9 mouse cellular contexts compared by ENCODE assay signal in the genomic region with DNA sequence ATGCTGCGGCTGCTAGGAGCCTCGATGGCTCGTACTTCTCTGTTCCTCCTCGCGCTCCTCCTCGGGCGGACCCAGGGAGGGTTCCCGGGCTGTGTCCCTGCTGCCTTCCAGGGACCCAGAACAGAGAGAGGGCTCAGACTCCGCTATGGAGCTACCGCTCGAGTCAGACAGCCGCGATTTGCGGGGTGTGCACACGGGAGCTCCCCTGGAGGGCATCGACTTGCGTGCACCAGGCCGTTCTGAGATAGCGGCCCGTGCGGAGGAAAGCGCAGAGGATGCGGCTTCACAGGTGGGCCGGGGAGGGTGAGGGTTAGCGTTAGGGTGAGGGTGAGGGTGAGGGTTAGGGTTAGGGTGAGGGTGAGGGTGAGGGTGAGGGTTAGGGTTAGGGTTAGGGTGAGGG. TPM values are rescaled to one million over a fixed set of nuclear protein-coding genes. Genes with fewer than 3 reads are reported as not detected.
DNase-seq lines count a peak whose midpoint lies in the region; ATAC-seq and TF ChIP-seq lines count a peak whose summit lies in the region.
"Had no signal": no experiment of that assay in that cellular context is flagged by ENCODE, and none has a peak within 500 bp of the region (broad histone marks: within the 10 kb centered on the region; RNA-seq: fewer than 3 reads in every experiment).

No protein-coding gene starts in this region.

- H3K36me3 ChIP-seq in liver, adult 2 months (ENCODE audit: control insufficient read depth, insufficient read depth, low read length): no peaks in the 10 kb centered on the region
- H3K36me3 ChIP-seq in forebrain, embryonic 11.5 days (ENCODE audit: control insufficient read depth, insufficient read depth, low read length): no peaks in the 10 kb centered on the region
- no peaks in the 10 kb centered on the region for H3K36me3 ChIP-seq in liver, embryonic 12.5 days
- no peaks in the 10 kb centered on the region for H3K36me3 ChIP-seq in splenic B cell, adult 2 months (ENCODE audit: control insufficient read depth, insufficient read depth, low read length, poor library complexity, severe bottlenecking)
- H3K36me3 ChIP-seq in kidney, adult 2 months (ENCODE audit: control insufficient read depth, insufficient read depth, low read length): no peaks in the 10 kb centered on the region; the same call in 1 of the 2 replicates

- peaks cover 18% of the 10 kb centered on the region for H3K4me1 ChIP-seq in liver, adult 2 months (ENCODE audit: control insufficient read depth, insufficient read depth, low read length)
- peaks cover 5% of the 10 kb centered on the region for H3K4me1 ChIP-seq in forebrain, embryonic 11.5 days (replicated peaks; ENCODE audit: control insufficient read depth, insufficient read depth, low read length)
- peaks cover 33% of the 10 kb centered on the region for H3K4me1 ChIP-seq in liver, embryonic 12.5 days
- H3K4me1 ChIP-seq in kidney, adult 2 months (ENCODE audit: control insufficient read depth, insufficient read depth, low read length): peaks cover 15% of the 10 kb centered on the region

- WGBS in liver, adult 2 months: 56% methylated on average over 25 of the region's 25 CpGs
- WGBS in forebrain, embryonic 11.5 days: 3% methylated on average over 25 of the region's 25 CpGs
- WGBS in liver, embryonic 12.5 days (ENCODE audit: insufficient replicate concordance): 8% methylated on average over 25 of the region's 25 CpGs
- 34% methylated on average over 25 of the region's 25 CpGs for WGBS in kidney, adult 2 months

- peak overlapping the region; percentile 8; the same call in 1 of the 2 replicates for H3K4me3 ChIP-seq in liver, adult 2 months (ENCODE audit: insufficient read depth, low read depth, low read length)
- peak overlapping the region; percentile 5; the same call in 1 of the 2 replicates for H3K4me3 ChIP-seq in forebrain, embryonic 11.5 days (ENCODE audit: low read depth, low read length)
- peak overlapping the region; percentile 15 for H3K4me3 ChIP-seq in liver, embryonic 12.5 days
- H3K4me3 ChIP-seq in kidney, adult 2 months (ENCODE audit: insufficient read depth, low read depth, low read length): no peak overlapping the region; the same call in 1 of the 2 replicates

- no peak for DNase-seq in liver, adult 2 months (ENCODE audit: extremely low read depth, low read depth, low spot score)
- DNase-seq in liver: no peak
- DNase-seq in forebrain, embryonic 11.5 days (ENCODE audit: low spot score): no peak
- DNase-seq in splenic B cell, adult 2 months (ENCODE audit: low read depth, low spot score): peak; percentile 25
- no peak for DNase-seq in layer of hippocampus, postnatal 36 days
- DNase-seq in gastrocnemius, adult 8-10 months (ENCODE audit: low spot score in 2 of 2): no peak
- DNase-seq in kidney, adult 2 months: no peak
- DNase-seq: adrenal gland, adult 8-10 months had no signal

- TF ChIP-seq POLR2A in liver, adult 2 months (IDR thresholded peaks at IDR 0.05; ENCODE audit: extremely low read depth, insufficient read depth, low read length): no peak
- TF ChIP-seq POLR2A in kidney, adult 2 months (IDR thresholded peaks at IDR 0.05; ENCODE audit: low read depth, low read length): no peak

- H3K4me2 ChIP-seq in forebrain, embryonic 11.5 days (ENCODE audit: low read depth, low read length, severe bottlenecking): peak overlapping the region; percentile 29
- H3K4me2 ChIP-seq in liver, embryonic 12.5 days: peak overlapping the region; percentile 46

- no peak for ATAC-seq in forebrain, embryonic 11.5 days (replicated peaks; ENCODE audit: low FRiP score)
- no peak for ATAC-seq in liver, embryonic 12.5 days

- H3K27ac ChIP-seq in liver, adult 2 months (replicated peaks; ENCODE audit: insufficient read depth, low read depth, low read length): no peak overlapping the region
- H3K27ac ChIP-seq in forebrain, embryonic 11.5 days (ENCODE audit: low read depth, low read length): no peak overlapping the region
- H3K27ac ChIP-seq in liver, embryonic 12.5 days: no peak overlapping the region
- H3K27ac ChIP-seq in kidney, adult 2 months (ENCODE audit: insufficient read depth, low read depth, low read length): no peak overlapping the region

- no peaks in the 10 kb centered on the region for H3K27me3 ChIP-seq in liver, adult 2 months (ENCODE audit: control insufficient read depth, insufficient read depth, low read length)
- H3K27me3 ChIP-seq in forebrain, embryonic 11.5 days (ENCODE audit: control insufficient read depth, insufficient read depth, low read length): peaks cover 22% of the 10 kb centered on the region
- peaks cover 33% of the 10 kb centered on the region for H3K27me3 ChIP-seq in liver, embryonic 12.5 days (replicated peaks)
- H3K27me3 ChIP-seq in splenic B cell, adult 2 months (ENCODE audit: control insufficient read depth, insufficient read depth, low read length, poor library complexity, severe bottlenecking): no peaks in the 10 kb centered on the region
- no peaks in the 10 kb centered on the region for H3K27me3 ChIP-seq in kidney, adult 2 months (replicated peaks; ENCODE audit: control insufficient read depth, insufficient read depth, low read length)

- peaks cover 4% of the 10 kb centered on the region; the same call in 1 of the 2 replicates for H3K79me2 ChIP-seq in liver, adult 2 months (ENCODE audit: control insufficient read depth, insufficient read depth, low read length)

- no peak for TF ChIP-seq CTCF in liver, adult 2 months (IDR thresholded peaks at IDR 0.05; ENCODE audit: low read depth, low read length)
- TF ChIP-seq CTCF in kidney, adult 2 months (conservative IDR thresholded peaks at IDR 0.05; ENCODE audit: insufficient read depth, insufficient read length, low read depth, low read length): no peak

- H3K9ac ChIP-seq in liver, adult 2 months (ENCODE audit: low read depth, low read length): no peak overlapping the region
- no peak overlapping the region for H3K9ac ChIP-seq in forebrain, embryonic 11.5 days (ENCODE audit: low read length)
- H3K9ac ChIP-seq in liver, embryonic 12.5 days: no peak overlapping the region

- no peaks in the 10 kb centered on the region for H3K9me3 ChIP-seq in forebrain, embryonic 11.5 days (ENCODE audit: control insufficient read depth, low read length)
- H3K9me3 ChIP-seq in liver, embryonic 12.5 days (replicated peaks): no peaks in the 10 kb centered on the region

RNA-seq across cellular contexts. Expression of a gene that starts 8.9 kb away (rescaled TPM):
- 0.94 TPM in 1 of 2 replicates, not detected in the other for total RNA-seq in liver, adult 2 months (2014; rRNA removed)
- polyA plus RNA-seq in liver, adult 2 months (2012; rRNA removed): 0.41 and 0.81 TPM in 2 replicates
- polyA plus RNA-seq in forebrain, embryonic 11.5 days (2014; fragmentation: Nextera tagmentation; extraction: Ambion mirVana): 1.1 and 1.9 TPM in 2 replicates
- polyA plus RNA-seq in liver, embryonic 12.5 days (2016; fragmentation: Nextera tagmentation; extraction: Ambion mirVana): 0.77 and 0.99 TPM in 2 replicates
- total RNA-seq in layer of hippocampus, postnatal 36 days (2021): not detected
- total RNA-seq in gastrocnemius, adult 8-10 months (2022): not detected
- 0.95 and 4.0 TPM in 2 replicates for polyA plus RNA-seq in kidney, adult 2 months (2012; rRNA removed)

RNA-seq across cellular contexts. Expression of a gene that starts 21.3 kb away (rescaled TPM):
- total RNA-seq in liver, adult 2 months (2014; rRNA removed): 0.65 and 0.67 TPM in 2 replicates
- 0.83 and 2.5 TPM in 2 replicates for polyA plus RNA-seq in liver, adult 2 months (2012; rRNA removed)
- 0.53 and 0.75 TPM in 2 replicates for polyA plus RNA-seq in forebrain, embryonic 11.5 days (2014; fragmentation: Nextera tagmentation; extraction: Ambion mirVana)
- 0.39 and 0.60 TPM in 2 replicates for polyA plus RNA-seq in liver, embryonic 12.5 days (2016; fragmentation: Nextera tagmentation; extraction: Ambion mirVana)
- total RNA-seq in layer of hippocampus, postnatal 36 days (2021): 1 to 10 TPM; 2.3 to 2.5 TPM
- 1 to 10 TPM in 3 of 4 experiments, under 1 TPM in 1; 0.65 to 1.9 (median 1.4) TPM for total RNA-seq in gastrocnemius, adult 8-10 months (2022)
- polyA plus RNA-seq in kidney, adult 2 months (2012; rRNA removed): 1.6 and 3.8 TPM in 2 replicates

RNA-seq across cellular contexts. Expression of a gene that starts 24.3 kb away (rescaled TPM):
- 0.37 TPM in 1 of 2 replicates, not detected in the other for total RNA-seq in liver, adult 2 months (2014; rRNA removed)
- polyA plus RNA-seq in liver, adult 2 months (2012; rRNA removed): 0.11 and 0.12 TPM in 2 replicates
- 0.23 and 0.33 TPM in 2 replicates for polyA plus RNA-seq in forebrain, embryonic 11.5 days (2014; fragmentation: Nextera tagmentation; extraction: Ambion mirVana)
- 0.07 and 0.15 TPM in 2 replicates for polyA plus RNA-seq in liver, embryonic 12.5 days (2016; fragmentation: Nextera tagmentation; extraction: Ambion mirVana)
- under 1 TPM in 1 of 2 experiments, not detected in 1; 0.20 TPM for total RNA-seq in layer of hippocampus, postnatal 36 days (2021)
- total RNA-seq in gastrocnemius, adult 8-10 months (2022): not detected
- polyA plus RNA-seq in kidney, adult 2 months (2012; rRNA removed): 20.7 and 27.5 TPM in 2 replicates

RNA-seq across cellular contexts. Expression of a gene that starts 42.2 kb away (rescaled TPM):
- 141 and 156 TPM in 2 replicates for total RNA-seq in liver, adult 2 months (2014; rRNA removed)
- polyA plus RNA-seq in liver, adult 2 months (2012; rRNA removed): 34.9 and 37.2 TPM in 2 replicates
- polyA plus RNA-seq in forebrain, embryonic 11.5 days (2014; fragmentation: Nextera tagmentation; extraction: Ambion mirVana): 117 and 121 TPM in 2 replicates
- 93.4 and 93.9 TPM in 2 replicates for polyA plus RNA-seq in liver, embryonic 12.5 days (2016; fragmentation: Nextera tagmentation; extraction: Ambion mirVana)
- 100 to 1,000 TPM; 178 to 190 TPM for total RNA-seq in layer of hippocampus, postnatal 36 days (2021)
- total RNA-seq in gastrocnemius, adult 8-10 months (2022): 10 to 100 TPM; 68.8 to 85.8 (median 77.5) TPM
- 55.1 and 60.4 TPM in 2 replicates for polyA plus RNA-seq in kidney, adult 2 months (2012; rRNA removed)

RNA-seq across cellular contexts. Expression of a gene that starts 42.5 kb away (rescaled TPM):
- 2.8 TPM in 2 replicates for total RNA-seq in liver, adult 2 months (2014; rRNA removed)
- 2.5 and 2.6 TPM in 2 replicates for polyA plus RNA-seq in liver, adult 2 months (2012; rRNA removed)
- 16.3 and 20.4 TPM in 2 replicates for polyA plus RNA-seq in forebrain, embryonic 11.5 days (2014; fragmentation: Nextera tagmentation; extraction: Ambion mirVana)
- 8.2 and 8.7 TPM in 2 replicates for polyA plus RNA-seq in liver, embryonic 12.5 days (2016; fragmentation: Nextera tagmentation; extraction: Ambion mirVana)
- total RNA-seq in layer of hippocampus, postnatal 36 days (2021): 10 to 100 TPM in 1 of 2 experiments, 1 to 10 TPM in 1; 9.7 to 10.6 TPM
- total RNA-seq in gastrocnemius, adult 8-10 months (2022): 1 to 10 TPM in 3 of 4 experiments, under 1 TPM in 1; 0.94 to 1.8 (median 1.6) TPM
- 4.5 and 5.0 TPM in 2 replicates for polyA plus RNA-seq in kidney, adult 2 months (2012; rRNA removed)

Comparison
In these comparisons a context has a peak if more than half of its experiments do, and no peak if none do; other contexts are left out.
1. RNA of a gene that starts 24.3 kb away (polyA plus RNA-seq): 20.7 to 27.5 TPM in kidney, adult 2 months; 0.23 to 0.33 TPM in forebrain, embryonic 11.5 days, 0.07 to 0.15 TPM in liver, embryonic 12.5 days and 0.11 to 0.12 TPM in liver, adult 2 months; every median in the first group is over 10 times any median in the second.